Mouse (Mus musculus): ENCODE results near the gene Grik3.

DNA sequence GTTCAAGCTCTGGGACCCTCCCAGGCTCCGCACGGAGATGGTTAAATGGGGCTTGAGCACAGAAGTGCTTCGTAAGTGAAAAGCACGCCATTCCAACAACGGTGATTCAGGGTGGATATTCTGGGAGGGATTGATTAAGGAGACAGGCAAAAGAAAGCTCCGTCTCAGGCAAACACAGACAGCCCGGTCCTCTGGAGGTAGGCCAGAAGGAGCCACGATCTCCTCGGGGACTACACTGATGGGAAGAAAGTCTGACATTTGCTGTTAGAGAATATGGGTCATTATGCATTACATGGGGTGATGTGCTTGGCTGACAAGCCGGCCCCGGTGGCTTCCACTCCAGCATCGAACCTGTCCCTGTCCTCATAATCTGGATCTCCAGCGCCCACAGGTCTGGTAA, 146.9 kb downstream of the Grik3 start:
- no peak for TF ChIP-seq POLR2A (IDR thresholded peaks at IDR 0.05; ENCODE audit: low read depth, low read length)
- TF ChIP-seq CTCF (conservative IDR thresholded peaks at IDR 0.05; ENCODE audit: insufficient read depth, insufficient read length, low read depth, low read length) = no peak
